Mouse (Mus musculus) stomach, embryonic 15.5 days (tissue): Measurements from ENCODE around the gene Nat8f3. TPM values are rescaled to one million over a fixed set of nuclear protein-coding genes. Genes with fewer than 3 reads are reported as not detected.
"Not testable (repeated sequence)": the region's sequence is repeated elsewhere in the genome, so short reads cannot be mapped to it uniquely, and the experiment has no call there.

Experiments
- ATAC-seq: fragments of 200-750 bp; cut with Nextera tagmentation; 2 replicates; pipeline ENCODE4 v1.8.0; 2017; ENCODE audit warnings: low read depth, moderate number of reproducible peaks, moderate TSS enrichment; ENCODE audit not compliant: insufficient read depth, low FRiP score
- H3K27ac ChIP-seq: fragments of 300-500 bp; sonication (generic); 2 replicates; pipeline ENCODE4 v1.5.1; 2015; ENCODE audit warnings: mild to moderate bottlenecking, inconsistent platforms
- H3K27me3 ChIP-seq: fragments of 300-500 bp; sonication (generic); replicated peaks from 2 replicates; pipeline ENCODE4 v1.6.1; 2015; ENCODE audit warnings: inconsistent platforms
- H3K36me3 ChIP-seq: fragments of 300-500 bp; sonication (generic); 2 replicates; pipeline ENCODE4 v1.6.1; 2015; ENCODE audit warnings: inconsistent platforms
- H3K4me1 ChIP-seq: fragments of 300-500 bp; sonication (generic); 2 replicates; pipeline ENCODE4 v1.6.1; 2015; ENCODE audit warnings: inconsistent platforms
- H3K4me2 ChIP-seq: fragments of 300-500 bp; sonication (generic); 2 replicates; pipeline ENCODE4 v1.6.1; 2015; ENCODE audit warnings: mild to moderate bottlenecking, inconsistent platforms
- H3K4me3 ChIP-seq: fragments of 300-500 bp; sonication (generic); replicated peaks from 2 replicates; pipeline ENCODE4 v1.5.1; 2015; ENCODE audit warnings: inconsistent platforms
- H3K9ac ChIP-seq: fragments of 300-500 bp; sonication (generic); 2 replicates; pipeline ENCODE4 v1.6.1; 2015; ENCODE audit warnings: inconsistent platforms
- H3K9me3 ChIP-seq: fragments of 300-500 bp; sonication (generic); 2 replicates; pipeline ENCODE4 v1.6.1; 2016; ENCODE audit warnings: inconsistent platforms
- WGBS: fragments of 180-500 bp; shearing (Covaris S2); methylation state at CpG from one replicate; pipeline ENCODE4 v1.1.7; 2015; 5-methylcytosine and 5-hydroxymethylcytosine counted together
- microRNA-seq: library from miRNA; unstranded; fragments of <30 nt; microRNA quantifications from one replicate; pipeline ENCODE4, GENCODE M21; 2016
- polyA plus RNA-seq: library from polyadenylated mRNA; unstranded; fragments of >200 nt; fragmentation: Nextera tagmentation; extraction: Ambion mirVana; gene quantifications from 2 replicates; pipeline ENCODE4 v1.2.1, GENCODE M21; 2015

Nat8f3 gene
- polyA plus RNA-seq, 1 experiment from 2014 or later, result 0.08 TPM

DNA sequence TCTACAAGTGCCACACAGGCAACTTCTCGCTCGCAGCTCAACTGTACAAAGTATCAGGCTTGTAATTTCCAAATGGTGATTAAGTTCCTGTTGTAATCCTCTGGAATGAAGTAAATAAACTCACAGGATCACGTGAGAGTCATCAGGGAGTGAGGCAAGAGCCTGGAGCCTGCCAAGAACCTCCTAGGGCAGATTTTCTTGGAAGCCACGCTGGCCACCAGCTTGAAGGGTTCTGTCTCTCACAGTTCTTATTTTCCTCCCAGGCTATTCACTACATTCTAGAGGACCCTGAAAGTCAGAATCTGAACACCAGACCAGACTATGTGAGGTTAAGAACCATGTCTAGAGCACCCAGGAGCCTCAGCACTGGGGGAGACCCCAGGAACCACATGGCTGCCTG, 63.6 kb downstream of the Nat8f3 start:
- ATAC-seq, H3K4me2 ChIP-seq, H3K9me3 ChIP-seq, H3K9ac ChIP-seq, H3K4me3 ChIP-seq, H3K27me3 ChIP-seq, H3K36me3 ChIP-seq, H3K27ac ChIP-seq, H3K4me1 ChIP-seq: not testable (repeated sequence)
- WGBS, result 66% methylated on average over 2 of the region's 4 CpGs

Small RNAs within 50 kb of the gene (microRNA-seq; reads per million reads assigned to microRNA genes)
- not detected for gene Gm27317
- not detected for gene Mir6375

Other genes with a start within 250 kb of the Nat8f3 start
- gene Alms1, start 178.2 kb downstream of the Nat8f3 start, polyA plus RNA-seq, result 4.0 and 5.2 TPM in 2 replicates
- not detected in 2 replicates for gene Nat8f7, start 52.5 kb downstream of the Nat8f3 start, polyA plus RNA-seq
- gene Nat8f6, start 55.2 kb upstream of the Nat8f3 start, polyA plus RNA-seq, result not detected in 2 replicates
- not detected in 2 replicates for gene Nat8f5, start 55.2 kb upstream of the Nat8f3 start, polyA plus RNA-seq
- 0.46 and 0.63 TPM in 2 replicates for gene Nat8, start 66.3 kb upstream of the Nat8f3 start, polyA plus RNA-seq
- gene Nat8f2, start 103.4 kb upstream of the Nat8f3 start, polyA plus RNA-seq, result 0.04 and 0.14 TPM in 2 replicates
- gene Nat8f4, start 139.1 kb upstream of the Nat8f3 start, polyA plus RNA-seq, result 3.7 and 4.1 TPM in 2 replicates
- 31.3 and 32.1 TPM in 2 replicates for gene Tprkb, start 146.1 kb upstream of the Nat8f3 start, polyA plus RNA-seq
- 5.9 and 6.7 TPM in 2 replicates for gene Nat8f1, start 149.9 kb upstream of the Nat8f3 start, polyA plus RNA-seq
- 39.4 and 41.2 TPM in 2 replicates for gene Dusp11, start 195.9 kb upstream of the Nat8f3 start, polyA plus RNA-seq